Mouse (Mus musculus): ENCODE data around the gene Nodal. TPM values are rescaled to one million over a fixed set of nuclear protein-coding genes. Genes with fewer than 3 reads are reported as not detected.

Nodal gene
- total RNA-seq, 2 experiments from 2014 or later = not detected

- DNase-seq = no peak
Observed at GRCm38 (mm10) chr10:61398125-61398524, 19.6 kb upstream of the Nodal start.

- peak; percentile 74 to 85 for DNase-seq
Observed at GRCm38 (mm10) chr10:61399156-61399734, 18.5 kb upstream of the Nodal start.

- no peak for DNase-seq
Observed at GRCm38 (mm10) chr10:61400407-61400806, 17.4 kb upstream of the Nodal start.

- DNase-seq = no peak
Observed at GRCm38 (mm10) chr10:61402480-61402879, 15.3 kb upstream of the Nodal start.

- DNase-seq = peak; percentile 47 to 49
Observed at GRCm38 (mm10) chr10:61402911-61403310, 14.9 kb upstream of the Nodal start.

- DNase-seq = no peak
Observed at GRCm38 (mm10) chr10:61405958-61406357, 11.8 kb upstream of the Nodal start.

- no peak for DNase-seq
Observed at GRCm38 (mm10) chr10:61409776-61410175, 8.0 kb upstream of the Nodal start.

- DNase-seq = no peak
Observed at GRCm38 (mm10) chr10:61410193-61410592, 7.6 kb upstream of the Nodal start.

GRCm38 (mm10) chr10:61412910-61413625, 4.7 kb upstream of the Nodal start:
- DNase-seq = no peak

- DNase-seq = no peak
Observed at GRCm38 (mm10) chr10:61415240-61415639, 2.5 kb upstream of the Nodal start.

GRCm38 (mm10) chr10:61415890-61416289, 1.9 kb upstream of the Nodal start:
- no peak for DNase-seq

GRCm38 (mm10) chr10:61416561-61416960, 1.2 kb upstream of the Nodal start:
- DNase-seq = no peak

- no peak for DNase-seq
Observed at GRCm38 (mm10) chr10:61417046-61417445, 726 bp upstream of the Nodal start.

- DNase-seq = peak in 1 of 2 experiments; percentile 31
Observed at GRCm38 (mm10) chr10:61418131-61418900, 544 bp downstream of the Nodal start.

- DNase-seq = no peak
Observed at GRCm38 (mm10) chr10:61419146-61419545, 1.4 kb downstream of the Nodal start.

GRCm38 (mm10) chr10:61420011-61420410, 2.2 kb downstream of the Nodal start:
- DNase-seq = peak in 1 of 2 experiments; percentile 45

GRCm38 (mm10) chr10:61422861-61423260, 5.1 kb downstream of the Nodal start:
- DNase-seq = no peak

- peak in 1 of 2 experiments; percentile 23 for DNase-seq
Observed at GRCm38 (mm10) chr10:61423289-61423688, 5.5 kb downstream of the Nodal start.

- DNase-seq = no peak
Observed at GRCm38 (mm10) chr10:61424500-61424899, 6.7 kb downstream of the Nodal start.

- no peak for DNase-seq
Observed at GRCm38 (mm10) chr10:61425047-61425446, 7.3 kb downstream of the Nodal start.

- peak; percentile 85 to 91 for DNase-seq
Observed at GRCm38 (mm10) chr10:61426251-61426757, 8.5 kb downstream of the Nodal start.

- DNase-seq = no peak
Observed at GRCm38 (mm10) chr10:61427951-61428350, 10.2 kb downstream of the Nodal start.

- no peak for DNase-seq
Observed at GRCm38 (mm10) chr10:61428416-61428815, 10.6 kb downstream of the Nodal start.
